Comparison of ENCODE assay signal across 23 mouse cellular contexts in the genomic region with DNA sequence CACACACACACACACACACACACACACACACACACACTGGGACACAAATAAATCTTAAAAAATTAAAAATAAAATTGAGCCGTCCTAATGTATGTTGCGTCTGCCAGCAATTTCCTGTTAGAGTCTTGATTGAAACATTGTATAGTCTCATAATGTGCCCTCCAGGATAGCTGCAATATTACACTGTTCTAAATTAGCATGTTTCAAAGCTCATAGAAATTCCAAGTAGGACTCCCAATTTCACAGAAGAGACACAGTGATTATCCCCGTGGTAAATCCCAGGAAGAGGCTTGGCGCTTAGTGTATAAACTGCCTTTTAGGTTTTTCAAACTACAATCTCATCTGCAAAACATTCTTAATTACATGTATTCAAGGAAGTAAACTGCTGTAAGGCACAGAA.
"Had no signal": no experiment of that assay in that cellular context is flagged by ENCODE, and none has a peak within 500 bp of the region (broad histone marks: within the 10 kb centered on the region; RNA-seq: fewer than 3 reads in every experiment).

No protein-coding gene starts in this region.

- H3K36me3 ChIP-seq: heart, embryonic 10.5 days; heart, embryonic 13.5 days; heart, embryonic 15.5 days; kidney, embryonic 15.5 days; limb, embryonic 13.5 days; limb, embryonic 15.5 days had no signal

- H3K27me3 ChIP-seq: heart, embryonic 13.5 days; heart, embryonic 15.5 days; kidney, embryonic 15.5 days; limb, embryonic 13.5 days; limb, embryonic 15.5 days had no signal

- H3K9me3 ChIP-seq: heart, embryonic 10.5 days; heart, embryonic 13.5 days; heart, embryonic 15.5 days; kidney, embryonic 15.5 days; limb, embryonic 13.5 days; limb, embryonic 15.5 days had no signal

- ATAC-seq: forebrain, embryonic 16.5 days; intestine, embryonic 16.5 days had no signal

- H3K4me2 ChIP-seq: heart, embryonic 13.5 days; heart, embryonic 15.5 days; hindbrain, embryonic 14.5 days; kidney, embryonic 15.5 days; limb, embryonic 13.5 days; limb, embryonic 15.5 days had no signal

- H3K27ac ChIP-seq: heart, embryonic 10.5 days; heart, embryonic 13.5 days; heart, embryonic 15.5 days; hindbrain, embryonic 14.5 days; kidney, embryonic 15.5 days; kidney, postnatal 0 days; limb, embryonic 13.5 days; limb, embryonic 15.5 days had no signal

- H3K4me1 ChIP-seq: heart, embryonic 10.5 days; heart, embryonic 13.5 days; heart, embryonic 15.5 days; kidney, embryonic 15.5 days; limb, embryonic 15.5 days had no signal

- H3K9ac ChIP-seq: heart, embryonic 13.5 days; heart, embryonic 15.5 days; hindbrain, embryonic 14.5 days; kidney, embryonic 15.5 days; limb, embryonic 13.5 days; limb, embryonic 15.5 days had no signal

- H3K4me3 ChIP-seq: heart, embryonic 10.5 days; heart, embryonic 13.5 days; heart, embryonic 15.5 days; kidney, embryonic 15.5 days; limb, embryonic 13.5 days; limb, embryonic 15.5 days had no signal

- DNase-seq: gastrocnemius, postnatal 14 days; gastrocnemius, postnatal 36 days; heart, adult 18-20 months; heart, postnatal 14 days; heart, postnatal 36 days; kidney, adult 11 months; kidney, adult 2 months; kidney, adult 9 months; kidney, postnatal 14 days; kidney, postnatal 36 days; layer of hippocampus, adult 9-11 months; layer of hippocampus, postnatal 36 days; left cerebral cortex, postnatal 4 days had no signal
